Mouse (Mus musculus) stomach, adult 2 months (tissue): ENCODE measurements around the gene Rag1. TPM values are rescaled to one million over a fixed set of nuclear protein-coding genes. Genes with fewer than 3 reads are reported as not detected.

Experiments used
- polyA plus RNA-seq: library from polyadenylated mRNA; depleted of rRNA; stranded (reverse); fragments of >200 nt; gene quantifications from 2 replicates; pipeline ENCODE4 v1.2.3, GENCODE M21; 2012; rRNA removed

Rag1 gene
- polyA plus RNA-seq: not detected in 2 replicates

DNA sequence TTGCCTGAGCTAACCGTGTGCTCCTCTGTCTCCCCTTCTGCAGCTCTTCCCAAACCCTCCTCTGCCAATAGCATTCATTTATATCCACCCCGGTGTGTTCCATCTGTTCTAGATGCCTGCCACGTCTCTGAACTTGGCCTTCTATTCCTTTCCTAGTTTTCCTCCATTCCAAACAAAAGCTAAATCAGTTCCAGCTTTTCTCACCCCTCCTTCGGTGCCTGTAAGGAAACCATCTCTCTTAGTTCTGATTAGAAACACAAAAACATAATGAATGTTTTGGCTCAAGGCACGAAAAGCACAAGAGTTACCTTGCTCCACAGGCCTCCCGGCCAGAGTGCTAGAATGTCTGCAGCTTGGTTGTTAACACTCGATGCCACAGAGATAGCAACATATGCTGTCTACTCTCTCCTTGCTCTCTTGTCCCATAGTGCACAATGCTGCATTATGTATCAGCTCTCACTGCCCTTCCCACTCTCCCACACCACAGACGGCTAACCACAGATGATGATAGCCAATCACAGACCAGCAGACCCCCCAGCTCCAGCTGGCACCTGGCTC, at the start of gene Rag1, which contains the start of gene B230118H07Rik:
TSS of gene Rag1 (minus strand) at position 388 of the 558 bp plus-strand sequence.
TSS of gene B230118H07Rik (minus strand) at position 419 of the 558 bp plus-strand sequence.

DNA sequence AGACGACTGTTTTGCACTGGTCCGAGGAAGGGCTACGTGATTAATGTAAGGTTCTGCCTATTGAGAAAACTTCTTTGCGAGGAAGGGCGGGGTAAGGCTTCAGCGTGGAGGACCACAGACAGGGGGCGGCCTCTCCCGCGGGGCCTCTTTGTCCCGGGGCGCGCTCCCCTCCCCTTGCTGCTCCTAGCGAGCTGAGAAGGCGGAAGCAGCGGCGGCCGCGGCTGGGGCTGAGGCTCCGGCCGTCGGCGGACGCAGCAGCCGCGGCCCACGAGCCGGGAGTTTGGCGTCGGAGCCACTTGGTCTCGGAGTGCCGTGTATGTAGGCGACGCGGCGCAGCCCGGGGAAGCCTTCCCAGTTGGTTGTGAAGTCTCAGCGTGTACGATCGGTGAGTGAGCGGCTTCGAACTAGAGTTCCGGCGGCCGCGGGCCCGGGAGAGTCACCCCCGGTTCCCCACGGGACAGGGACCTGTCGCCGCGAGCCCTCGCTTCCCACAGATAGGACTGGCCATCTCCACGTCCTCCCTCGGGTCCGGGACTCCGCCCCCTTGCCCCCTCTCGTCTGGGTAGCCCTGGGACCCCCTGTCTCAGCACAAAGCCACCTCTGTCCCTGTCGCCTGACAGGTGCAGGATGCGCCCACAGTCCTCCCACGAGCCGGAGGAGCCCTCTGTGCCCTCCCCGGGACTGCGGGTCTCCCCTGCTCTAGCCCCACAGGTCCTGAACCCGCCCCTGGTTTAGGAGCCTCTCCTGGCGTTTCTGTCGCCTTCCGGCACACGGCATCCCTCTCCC, 29.1 kb upstream of the Rag1 start, which contains the start of gene Traf6:
TSS of gene Traf6 (plus strand) at position 194 of the 786 bp plus-strand sequence.

DNA sequence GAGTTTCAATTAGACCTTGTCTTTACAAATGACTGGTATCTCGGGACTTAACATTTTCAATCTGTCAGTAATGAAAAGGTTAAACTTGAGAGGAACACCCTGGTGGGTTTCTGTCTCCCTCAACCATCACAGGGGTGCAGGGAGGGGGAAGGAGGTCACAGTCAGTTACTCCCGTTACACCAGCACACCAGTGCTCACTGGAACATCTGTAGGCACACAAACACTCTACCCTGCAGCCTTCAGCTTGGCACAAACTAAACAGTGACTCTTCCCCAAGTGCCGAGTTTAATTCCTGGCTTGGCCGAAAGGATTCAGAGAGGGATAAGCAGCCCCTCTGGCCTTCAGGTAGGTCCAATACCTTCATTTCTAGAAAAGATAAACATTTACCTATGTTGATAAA, 24.8 kb downstream of the Rag1 start, which contains the start of gene Rag2:
TSS of gene Rag2 (plus strand) at position 193 of the 400 bp plus-strand sequence.

Other genes with a start within 250 kb of the Rag1 start
- not detected in 2 replicates for gene Rag2, start 24.8 kb downstream of the Rag1 start, polyA plus RNA-seq
- 0.91 TPM in 1 of 2 replicates, not detected in the other for gene B230118H07Rik, start within 50 bp of the Rag1 start, polyA plus RNA-seq
- gene Traf6, start 28.9 kb upstream of the Rag1 start, polyA plus RNA-seq: 1.5 and 2.7 TPM in 2 replicates
- 0.17 and 0.51 TPM in 2 replicates for gene Prr5l, start 233.5 kb upstream of the Rag1 start, polyA plus RNA-seq
- gene Commd9, start 236.7 kb upstream of the Rag1 start, polyA plus RNA-seq: 17.9 and 21.7 TPM in 2 replicates